Mouse (Mus musculus) heart, adult 9 months (tissue): ENCODE data around the gene 1700042G07Rik.
"Not testable (repeated sequence)": the region's sequence is repeated elsewhere in the genome, so short reads cannot be mapped to it uniquely, and the experiment has no call there.

Source experiments
- DNase-seq, 2 experiments: peaks; one replicate each; pipeline ENCODE4 v3.0.0; 2022; ENCODE audit warnings: low spot score in 2 of 2

Gene 1700042G07Rik

GRCm38 (mm10) chr4:116208891-116209290 is 35.7 kb downstream of the 1700042G07Rik start:
- DNase-seq: no peak

DNA sequence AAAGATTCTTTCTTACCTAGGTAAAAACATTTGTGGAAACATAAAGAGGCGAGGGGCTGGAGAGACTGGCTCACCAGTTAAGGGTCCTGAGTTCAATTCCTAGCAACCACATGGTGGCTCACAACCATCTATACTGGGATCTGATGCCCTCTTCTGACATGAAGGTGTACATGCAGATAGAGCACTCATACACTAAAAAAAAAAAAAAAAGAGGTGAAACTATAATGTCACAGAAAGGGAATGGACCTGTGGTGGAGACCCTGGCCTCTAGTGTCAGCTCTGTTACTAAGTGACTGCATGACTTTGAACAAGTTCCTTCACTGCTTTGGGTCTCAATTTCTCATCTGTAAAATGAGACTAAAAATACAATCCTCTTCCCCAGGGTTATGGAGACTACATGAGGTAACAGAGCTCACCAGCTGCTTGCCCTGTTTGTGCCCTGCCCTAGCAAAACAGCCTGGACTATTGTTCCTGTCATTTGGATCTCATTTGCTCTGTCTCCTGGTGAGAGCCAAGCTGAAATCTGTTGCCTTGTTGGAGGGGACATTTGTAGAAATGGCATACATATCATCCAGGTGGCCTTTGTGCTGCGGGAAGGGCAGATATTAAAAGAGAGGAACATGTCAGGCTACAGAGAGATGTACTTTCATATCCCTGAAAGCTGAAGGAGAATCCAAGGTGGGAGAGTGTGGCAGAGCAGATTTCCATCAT is 42.9 kb downstream of the 1700042G07Rik start:
- DNase-seq: no peak

DNA sequence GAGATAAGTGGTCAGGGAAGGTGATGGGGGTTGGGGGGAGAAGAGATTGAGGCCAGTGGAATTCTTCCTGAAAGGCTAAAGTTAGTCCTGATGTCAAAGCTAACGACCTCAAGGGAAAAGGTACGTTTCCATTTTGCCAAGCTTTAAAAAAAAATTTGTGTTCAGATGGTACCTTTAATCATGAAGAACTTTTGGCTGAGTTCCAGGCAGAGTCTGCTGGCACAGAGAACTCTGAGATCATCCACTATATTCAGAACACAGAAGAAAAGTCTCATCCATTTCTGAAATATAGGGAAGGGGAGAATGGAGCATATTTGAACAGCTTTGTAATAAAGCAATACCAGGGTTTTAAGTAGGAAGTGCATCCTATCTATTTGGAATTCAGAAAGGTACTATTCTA is 43.9 kb downstream of the 1700042G07Rik start:
- no peak for DNase-seq

DNA sequence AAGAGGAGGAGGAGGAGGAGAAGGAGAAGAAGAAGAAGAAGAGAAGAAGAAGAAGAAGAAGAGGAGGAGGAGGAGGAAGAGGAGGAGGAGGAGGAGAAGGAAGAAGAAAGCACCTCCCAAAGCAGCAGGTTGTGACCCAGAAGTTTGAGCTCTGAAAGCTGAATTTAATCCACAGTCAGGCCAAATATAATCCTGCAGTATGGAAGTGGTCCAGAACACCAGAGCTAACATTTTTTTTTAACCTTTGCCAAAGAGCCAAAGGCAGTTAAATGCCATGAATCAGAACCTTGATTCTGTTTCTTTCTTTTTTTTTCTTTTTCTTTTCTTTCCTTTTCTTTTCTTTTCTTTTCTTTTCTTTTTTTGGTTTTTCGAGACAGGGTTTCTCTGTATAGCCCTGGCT is 44.5 kb downstream of the 1700042G07Rik start:
- not testable (repeated sequence) for DNase-seq

DNA sequence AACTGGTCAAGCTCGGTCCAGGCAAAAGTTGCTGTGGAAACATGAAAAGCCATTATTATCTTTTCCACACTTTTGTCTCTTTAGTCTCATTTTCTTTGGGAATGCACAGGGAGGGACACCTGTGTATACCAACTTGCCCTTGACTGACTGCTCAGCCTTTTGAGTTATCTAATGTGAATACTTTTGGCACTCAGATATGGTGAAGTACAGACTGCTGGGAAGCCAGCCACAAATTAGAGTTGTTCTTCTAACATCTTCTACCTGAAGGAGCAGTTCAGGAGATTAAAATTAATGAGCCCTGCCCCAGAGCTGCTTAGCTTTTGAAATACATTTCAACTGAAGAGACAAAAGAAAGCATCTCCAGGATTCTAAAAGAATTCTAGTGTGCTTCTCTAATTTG is 45.9 kb downstream of the 1700042G07Rik start:
- DNase-seq: no peak

- DNase-seq: peak; percentile 18 to 36
Observed at GRCm38 (mm10) chr4:116220071-116220650, 47.0 kb downstream of the 1700042G07Rik start.

GRCm38 (mm10) chr4:116220780-116221139 is 47.6 kb downstream of the 1700042G07Rik start:
- DNase-seq: no peak

GRCm38 (mm10) chr4:116221140-116221851 is 48.1 kb downstream of the 1700042G07Rik start, which contains the start of gene Pik3r3:
Gene Pik3r3, plus strand, starts transcription at chr4:116221618.
- DNase-seq: peak; percentile 98

GRCm38 (mm10) chr4:116221996-116222842 is 49.0 kb downstream of the 1700042G07Rik start:
- peak; percentile 17 to 21 for DNase-seq

- no peak for DNase-seq
Observed at GRCm38 (mm10) chr4:116222843-116223119, 49.6 kb downstream of the 1700042G07Rik start.
